In the genomic region with DNA sequence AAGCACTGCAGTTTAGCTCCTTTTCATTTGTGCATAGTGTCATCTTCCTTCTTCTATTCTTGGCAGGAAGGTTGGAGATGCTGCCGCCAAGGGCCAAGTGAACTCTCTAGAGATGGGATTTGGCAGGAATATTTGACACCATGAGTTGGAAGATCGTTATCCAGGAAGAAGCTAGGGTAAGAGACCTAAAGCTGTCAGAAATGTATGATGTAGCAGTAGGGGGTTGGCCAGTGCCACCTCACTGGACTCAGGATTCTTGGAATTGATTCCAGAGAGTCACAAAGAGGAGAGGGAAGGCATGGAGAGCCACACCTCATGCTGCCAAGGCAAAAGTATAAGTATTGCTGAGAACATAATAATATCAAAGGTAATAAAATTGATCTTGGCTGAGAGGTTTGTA, we compare ENCODE assay signal across 16 mouse cellular contexts.
DNase-seq lines count a peak whose midpoint lies in the region.
"Had no signal": no experiment of that assay in that cellular context is flagged by ENCODE, and none has a peak within 500 bp of the region (broad histone marks: within the 10 kb centered on the region; RNA-seq: fewer than 3 reads in every experiment).

No protein-coding gene starts in this region.

- DNase-seq in cerebellum, postnatal 10 days: peak; percentile 61 to 76
- DNase-seq in cerebellum, adult 9-10 months: no peak
- peak; percentile 1 for DNase-seq in gastrocnemius, adult 18-20 months (ENCODE audit: low spot score)
- no peak for DNase-seq in gastrocnemius, postnatal 14 days
- DNase-seq in left cerebral cortex, postnatal 4 days: peak; percentile 25
- DNase-seq in left cerebral cortex, adult 18-20 months (ENCODE audit: low spot score in 2 of 2): no peak
- DNase-seq in skeletal muscle tissue, adult 2 months (ENCODE audit: low read depth, low spot score): peak; percentile 15
- DNase-seq: adrenal gland, postnatal 10 days; adrenal gland, postnatal 36 days; B cell, adult 2 months; cerebellum, adult 11-12 months; gastrocnemius, adult 2 months; heart, adult 11 months; heart, postnatal 10 days; heart, postnatal 36 days; kidney, adult 2 months had no signal

- intact Hi-C loops in gastrocnemius, postnatal 14 days (cut with DNase I; ENCODE audit: low total_unique reads): no loop called here
- intact Hi-C loops in left cerebral cortex, postnatal 4 days (cut with DNase I): no loop called here

Comparison
In these comparisons a context has a peak if more than half of its experiments do, and no peak if none do; other contexts are left out.
1. DNase-seq: peak in cerebellum, postnatal 10 days (2 of 2), gastrocnemius, adult 18-20 months (single experiment), left cerebral cortex, postnatal 4 days (single experiment) and skeletal muscle tissue, adult 2 months (single experiment); none in cerebellum, adult 9-10 months (single experiment), gastrocnemius, postnatal 14 days (single experiment) and left cerebral cortex, adult 18-20 months (0 of 2).